Mouse (Mus musculus) heart, adult 2 months (tissue): ENCODE results near the gene Slc25a16. TPM values are rescaled to one million over a fixed set of nuclear protein-coding genes. Genes with fewer than 3 reads are reported as not detected.
A peak's percentile ranks its signal among the peaks of the same experiment; 100 is the strongest.

Source experiments
- DNase-seq, 2 experiments: peaks; one replicate each; pipeline ENCODE4 v3.0.0; 2021
- H3K27ac ChIP-seq: fragments of 200-600 bp; 2 replicates; pipeline ENCODE4 v1.8.1; 2022
- H3K27me3 ChIP-seq: fragments of 200-500 bp; 2 replicates; pipeline ENCODE4 v1.6.1; 2012; ENCODE audit warnings: mild to moderate bottlenecking, low read length, inconsistent platforms, mixed read lengths; ENCODE audit not compliant: control insufficient read depth, insufficient read depth
- H3K36me3 ChIP-seq: fragments of 200-500 bp; 2 replicates; pipeline ENCODE4 v1.6.1; 2012; ENCODE audit warnings: low read length, inconsistent platforms; ENCODE audit not compliant: control insufficient read depth, insufficient read depth
- H3K4me1 ChIP-seq: fragments of 200-500 bp; 2 replicates; pipeline ENCODE4 v1.6.1; 2011; ENCODE audit warnings: low read length; ENCODE audit not compliant: control insufficient read depth, insufficient read depth
- H3K4me3 ChIP-seq: fragments of 200-600 bp; 2 replicates; pipeline ENCODE4 v1.8.1; 2022
- H3K79me2 ChIP-seq: fragments of 200-500 bp; replicated peaks from 2 replicates; pipeline ENCODE4 v1.6.1; 2012; ENCODE audit warnings: mild to moderate bottlenecking, inconsistent platforms, low read length, moderate library complexity, mixed read lengths; ENCODE audit not compliant: control insufficient read depth, insufficient read depth
- H3K9ac ChIP-seq: fragments of 200-500 bp; 2 replicates; pipeline ENCODE4 v1.6.1; 2012; ENCODE audit warnings: low read depth, mild to moderate bottlenecking, control low read depth, inconsistent platforms, low read length, mixed read lengths
- CTCF ChIP-seq: fragments of 200-600 bp; IDR thresholded peaks from 2 replicates; pipeline ENCODE4 v1.8.1; 2022; ENCODE audit warnings: antibody characterized with exemption, mild to moderate bottlenecking, moderate library complexity
- EP300 ChIP-seq: fragments of 200-500 bp; IDR thresholded peaks from 2 replicates; pipeline ENCODE4 v1.6.1; 2011; ENCODE audit warnings: low read depth, low read length, control low read depth; ENCODE audit not compliant: insufficient read depth
- POLR2A ChIP-seq: fragments of 200-500 bp; IDR thresholded peaks from 2 replicates; pipeline ENCODE4 v1.6.1; 2011; ENCODE audit warnings: mild to moderate bottlenecking, low read depth, low read length, control low read depth; ENCODE audit not compliant: insufficient read depth
- WGBS: fragments of 180-500 bp; shearing (Covaris S2); methylation state at CpG from one replicate; pipeline ENCODE4 v1.1.7; 2018; 5-methylcytosine and 5-hydroxymethylcytosine counted together
- intact Hi-C: fragments of 180-260 bp; cut with DNase I; formaldehyde crosslinking; loops from one replicate; pipeline ENCODE4 v1.15.1; 2025
- polyA plus RNA-seq: library from polyadenylated mRNA; depleted of rRNA; stranded (reverse); fragments of >200 nt; gene quantifications from 2 replicates; pipeline ENCODE4 v1.2.3, GENCODE M21; 2012
- total RNA-seq, 2 experiments: library from RNA; stranded (reverse); gene quantifications; 2 replicates each; pipeline ENCODE4 v1.2.3; 2021

Gene Slc25a16
- total and polyA plus RNA-seq, 3 experiments = 20.4 to 27.1 (median 21.7) TPM

DNA sequence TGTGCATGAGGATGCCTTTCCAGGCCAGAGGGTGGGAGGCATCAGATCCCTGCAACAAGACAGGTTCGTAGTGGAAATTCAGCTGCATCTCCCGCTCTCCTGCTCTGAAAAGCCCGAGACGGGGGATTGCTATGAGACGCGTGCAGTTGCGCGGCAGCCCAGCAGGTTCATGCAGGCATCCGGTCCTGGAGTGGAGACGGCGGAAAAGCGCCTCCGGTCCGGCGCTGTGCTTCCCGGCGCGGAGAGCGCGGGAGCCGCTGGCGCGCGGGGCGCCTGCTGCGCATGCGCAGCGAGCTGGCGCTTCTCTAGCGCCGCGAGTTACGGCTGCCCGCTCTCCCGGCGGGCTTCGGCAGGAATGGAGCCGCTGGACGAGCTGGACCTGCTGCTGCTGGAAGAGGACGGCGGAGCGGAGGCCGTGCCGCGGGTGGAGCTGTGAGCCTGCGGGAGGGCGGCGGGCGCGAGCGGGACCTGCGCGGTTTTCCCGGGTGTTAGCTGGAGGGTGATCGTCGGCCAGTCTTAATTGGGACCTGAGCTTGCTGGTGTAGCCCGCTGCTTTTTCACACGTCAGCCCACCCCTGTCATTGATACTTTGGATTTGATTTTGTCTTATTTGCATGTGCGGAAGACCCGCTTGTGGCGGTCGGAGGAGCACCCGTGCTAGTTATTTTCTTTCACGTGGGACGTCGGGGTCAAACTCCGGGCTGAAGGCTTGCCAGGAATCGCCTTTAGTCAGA, 26.5 kb downstream of the Slc25a16 start, which contains the start of gene Dna2:
Gene Dna2, plus strand, starts transcription at position 289 of the 734 bp plus-strand sequence.
- TF ChIP-seq EP300 (no peak), CTCF (peak; percentile 66), POLR2A (peak; percentile 17; the same call in 1 of the 2 replicates)
- no peaks in the 10 kb centered on the region for H3K4me1 ChIP-seq
- peak within 1 kb of the TSS; percentile 86 for H3K4me3 ChIP-seq
- H3K27me3 ChIP-seq = no peaks in the 10 kb centered on the region
- peak within 1 kb of the TSS; percentile 81 for H3K9ac ChIP-seq
- DNase-seq = peak; percentile 85 to 87
- H3K79me2 ChIP-seq = no peaks in the 10 kb centered on the region
- H3K36me3 ChIP-seq = no peaks in the 10 kb centered on the region; the same call in 1 of the 2 replicates
- intact Hi-C loops = loop anchor here (1.0 kb wide), 1 partner anchor 33 kb away; the partner anchor contains the start of gene Rufy2
- H3K27ac ChIP-seq = peak within 1 kb of the TSS; percentile 75
- under 1% methylated on average over 67 of the region's 68 CpGs for WGBS

DNA sequence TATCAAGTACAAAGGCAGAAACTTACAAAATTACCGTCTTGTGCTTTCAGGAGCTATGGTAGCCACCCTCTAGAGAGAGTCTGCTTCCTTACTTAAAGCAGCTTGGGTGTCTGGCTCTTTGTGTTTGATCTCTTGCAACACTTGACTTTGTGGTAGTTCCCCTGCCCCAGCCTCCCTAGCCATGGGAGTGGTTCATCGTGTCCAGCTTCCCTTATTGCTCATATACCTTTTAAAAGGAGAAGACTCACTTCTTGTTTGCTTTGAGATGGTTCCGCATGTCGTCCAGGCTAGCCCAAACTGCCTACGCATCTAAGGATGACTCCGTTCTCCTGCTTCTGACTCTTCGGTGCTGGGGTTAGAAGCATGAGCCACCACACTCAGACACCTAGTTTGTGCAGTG, 28.1 kb downstream of the Slc25a16 start:
- no peaks in the 10 kb centered on the region for H3K4me1 ChIP-seq
- no peak for DNase-seq
- TF ChIP-seq POLR2A (no peak), EP300 (no peak), CTCF (no peak)
- H3K27ac ChIP-seq = no peak overlapping the region
- no peak overlapping the region for H3K9ac ChIP-seq
- no peaks in the 10 kb centered on the region for H3K79me2 ChIP-seq
- H3K4me3 ChIP-seq = no peak overlapping the region
- 90% methylated on average over 7 of the region's 7 CpGs for WGBS
- H3K36me3 ChIP-seq = no peaks in the 10 kb centered on the region; the same call in 1 of the 2 replicates
- intact Hi-C loops = no loop called here
- no peaks in the 10 kb centered on the region for H3K27me3 ChIP-seq

DNA sequence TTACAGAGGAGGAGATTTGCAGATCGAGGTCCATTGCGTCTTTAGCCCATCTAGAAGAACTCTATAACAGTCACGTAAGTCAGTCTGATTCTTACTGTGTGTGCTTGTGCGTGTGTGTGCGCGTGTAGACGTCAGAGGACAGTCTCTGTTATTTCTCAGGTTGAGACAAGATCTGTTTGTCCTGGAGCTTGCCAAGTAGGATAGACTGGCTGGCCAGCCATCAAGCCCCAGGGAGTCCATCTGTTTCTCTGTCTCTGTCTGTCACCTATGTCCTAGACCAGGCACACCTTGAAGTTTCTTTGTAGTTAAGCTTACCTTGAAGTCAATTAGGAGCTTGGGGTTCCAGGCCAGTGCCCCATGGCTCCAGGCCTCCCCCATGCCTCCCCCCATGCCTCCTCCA, 43.5 kb downstream of the Slc25a16 start:
- Histone ChIP-seq H3K27ac (no peak overlapping the region), H3K36me3 (no peaks in the 10 kb centered on the region), H3K79me2 (no peaks in the 10 kb centered on the region), H3K9ac (no peak overlapping the region), H3K4me1 (no peaks in the 10 kb centered on the region), H3K4me3 (no peak overlapping the region), H3K27me3 (no peaks in the 10 kb centered on the region)
- DNase-seq = no peak
- intact Hi-C loops = no loop called here
- 94% methylated on average over 7 of the region's 7 CpGs for WGBS
- TF ChIP-seq EP300 = no peak
- TF ChIP-seq POLR2A = no peak
- TF ChIP-seq CTCF = no peak

DNA sequence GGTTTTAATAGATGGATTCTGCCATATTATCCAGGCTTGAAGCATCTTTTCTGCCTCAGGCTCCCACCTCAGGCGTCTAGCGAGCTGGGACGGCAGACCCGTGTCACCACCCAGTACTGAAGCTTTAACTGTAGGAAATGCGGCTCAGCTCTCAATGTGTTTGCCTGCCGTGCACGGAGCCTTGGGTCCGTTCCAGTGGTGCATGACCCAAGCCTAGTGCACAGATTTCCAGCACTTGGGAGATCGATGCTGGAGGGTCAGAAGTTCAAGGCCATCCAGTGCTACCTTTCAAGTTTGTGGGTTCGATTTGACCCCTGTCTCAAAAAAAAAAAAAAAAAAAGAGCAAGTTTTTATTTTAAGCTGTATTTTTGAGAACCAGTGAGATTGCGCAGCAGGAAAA, 45.4 kb downstream of the Slc25a16 start:
- Histone ChIP-seq H3K79me2 (no peaks in the 10 kb centered on the region), H3K9ac (no peak overlapping the region), H3K36me3 (no peaks in the 10 kb centered on the region), H3K4me1 (no peaks in the 10 kb centered on the region), H3K27me3 (no peaks in the 10 kb centered on the region), H3K4me3 (no peak overlapping the region), H3K27ac (no peak overlapping the region)
- no peak for DNase-seq
- intact Hi-C loops = no loop called here
- TF ChIP-seq POLR2A (no peak), CTCF (no peak), EP300 (no peak)
- 92% methylated on average over 11 of the region's 11 CpGs for WGBS

DNA sequence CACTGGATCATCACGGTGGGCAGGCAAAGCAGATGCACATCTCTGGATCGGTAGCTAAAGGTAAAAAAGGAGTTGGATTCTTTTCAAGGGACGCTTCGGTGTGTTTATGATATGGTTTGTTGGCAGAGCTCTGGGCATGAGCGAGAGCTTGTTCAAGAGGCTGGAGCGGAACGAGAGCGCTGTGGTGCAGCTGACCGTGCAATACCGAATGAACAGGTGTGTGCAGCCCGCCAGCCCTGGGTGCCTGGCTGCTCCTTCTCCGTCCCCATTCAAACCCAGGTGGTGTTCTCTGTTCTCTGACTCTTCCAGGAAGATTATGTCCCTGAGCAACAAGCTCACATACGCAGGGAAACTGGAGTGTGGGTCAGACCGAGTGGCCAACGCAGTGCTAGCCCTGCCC, 45.9 kb downstream of the Slc25a16 start:
- no peak overlapping the region for H3K27ac ChIP-seq
- no peaks in the 10 kb centered on the region for H3K27me3 ChIP-seq
- H3K79me2 ChIP-seq = no peaks in the 10 kb centered on the region
- H3K4me1 ChIP-seq = no peaks in the 10 kb centered on the region
- no peak for TF ChIP-seq CTCF
- TF ChIP-seq POLR2A = no peak
- TF ChIP-seq EP300 = no peak
- H3K4me3 ChIP-seq = no peak overlapping the region
- H3K9ac ChIP-seq = no peak overlapping the region
- intact Hi-C loops = no loop called here
- DNase-seq = no peak
- WGBS = 96% methylated on average over 15 of the region's 15 CpGs
- H3K36me3 ChIP-seq = no peaks in the 10 kb centered on the region

DNA sequence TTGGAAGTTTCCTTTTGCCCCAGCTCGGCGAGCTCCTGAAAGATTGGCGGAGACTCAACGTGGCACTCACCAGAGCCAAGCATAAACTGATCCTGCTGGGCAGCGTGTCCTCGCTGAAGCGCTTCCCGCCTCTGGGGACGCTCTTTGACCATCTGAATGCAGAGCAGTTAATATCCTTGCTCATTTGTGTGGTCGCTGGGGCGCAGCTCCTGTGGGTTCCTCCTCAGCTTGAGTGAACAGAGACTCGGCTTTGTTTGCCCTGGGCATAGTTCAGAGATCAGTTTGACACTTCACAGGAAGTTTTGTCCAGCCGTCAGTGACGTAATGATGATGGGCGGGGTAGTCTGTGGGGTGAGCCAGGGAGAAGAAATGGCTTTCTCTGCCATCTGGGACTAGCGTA, 51.4 kb downstream of the Slc25a16 start:
- H3K4me3 ChIP-seq = no peak overlapping the region
- H3K36me3 ChIP-seq = no peaks in the 10 kb centered on the region
- WGBS = 78% methylated on average over 16 of the region's 16 CpGs
- TF ChIP-seq POLR2A (no peak), CTCF (no peak), EP300 (no peak)
- H3K4me1 ChIP-seq = no peaks in the 10 kb centered on the region
- H3K9ac ChIP-seq = no peak overlapping the region
- no peaks in the 10 kb centered on the region for H3K79me2 ChIP-seq
- no peak overlapping the region for H3K27ac ChIP-seq
- intact Hi-C loops = no loop called here
- DNase-seq = no peak
- H3K27me3 ChIP-seq = no peaks in the 10 kb centered on the region
